Mouse (Mus musculus) heart, postnatal 10 days (tissue): ENCODE data around the gene Slc12a4. TPM values are rescaled to one million over a fixed set of nuclear protein-coding genes. Genes with fewer than 3 reads are reported as not detected.
A peak's percentile ranks its signal among the peaks of the same experiment; 100 is the strongest.

Experiments
- DNase-seq, 2 experiments: peaks; one replicate each; pipeline ENCODE4 v3.0.0; 2021
- intact Hi-C: fragments of 180-260 bp; cut with DNase I; formaldehyde crosslinking; loops from one replicate; pipeline ENCODE4 v1.15.1; 2025
- total RNA-seq, 2 experiments: library from RNA; stranded (reverse); gene quantifications; 2 replicates each; pipeline ENCODE4 v1.2.3; 2021

The Slc12a4 gene
- total RNA-seq, 2 experiments from 2014 or later = 59.1 to 70.0 TPM

DNA sequence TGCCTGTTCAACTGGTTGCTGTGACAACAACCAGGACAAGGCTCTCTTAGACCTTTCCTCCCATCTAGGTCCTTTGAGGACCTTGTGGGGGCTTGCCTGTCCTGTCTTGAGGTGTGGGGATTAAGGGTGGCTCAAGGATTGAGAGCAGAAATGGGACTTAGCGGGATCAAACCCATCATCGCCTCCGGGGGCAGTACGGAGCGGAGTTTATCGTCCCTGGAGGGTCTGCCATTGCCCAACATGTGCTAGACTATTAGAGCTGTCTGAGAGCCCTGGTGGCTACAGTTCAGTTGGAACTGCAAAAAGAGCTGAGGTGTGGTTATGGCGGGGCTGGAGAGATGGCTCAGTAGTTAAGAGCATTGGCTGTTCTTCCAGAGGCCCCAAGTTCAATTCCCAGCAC, 9.5 kb upstream of the Slc12a4 start:
- no peak for DNase-seq
- intact Hi-C loops = no loop called here

DNA sequence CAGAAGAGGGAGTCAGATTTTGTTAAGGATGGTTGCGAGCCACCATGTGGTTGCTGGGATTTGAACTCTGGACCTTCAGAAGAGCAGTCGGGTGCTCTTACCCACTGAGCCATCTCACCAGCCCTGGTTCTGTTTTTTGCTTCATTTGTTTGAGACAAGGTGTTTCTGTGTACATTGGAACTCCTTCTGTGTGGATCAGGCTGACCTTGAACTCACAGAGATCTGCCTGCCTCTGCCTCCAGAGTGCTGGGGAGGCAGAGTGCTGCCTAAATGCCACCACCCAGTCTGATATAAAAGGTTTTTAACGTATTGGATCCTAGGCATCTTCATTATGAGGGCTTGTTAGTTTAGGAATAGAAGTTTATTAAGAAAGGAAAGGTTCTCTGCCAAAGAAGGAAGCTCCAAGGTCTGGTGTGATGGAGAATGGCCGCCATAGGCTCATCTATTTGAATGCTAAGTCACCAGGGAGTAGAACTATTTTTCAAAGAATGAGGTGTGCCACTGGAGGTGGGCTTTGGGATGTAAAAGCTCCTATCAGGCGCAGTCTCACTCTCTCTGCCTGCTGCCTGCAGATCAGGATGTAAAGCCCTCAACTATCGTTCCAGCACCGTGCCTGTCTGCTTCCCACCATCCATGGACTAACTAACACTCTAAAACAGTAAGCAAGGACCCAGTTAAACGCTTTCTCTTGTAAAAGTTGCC, 5.3 kb upstream of the Slc12a4 start:
- DNase-seq = no peak
- intact Hi-C loops = no loop called here

DNA sequence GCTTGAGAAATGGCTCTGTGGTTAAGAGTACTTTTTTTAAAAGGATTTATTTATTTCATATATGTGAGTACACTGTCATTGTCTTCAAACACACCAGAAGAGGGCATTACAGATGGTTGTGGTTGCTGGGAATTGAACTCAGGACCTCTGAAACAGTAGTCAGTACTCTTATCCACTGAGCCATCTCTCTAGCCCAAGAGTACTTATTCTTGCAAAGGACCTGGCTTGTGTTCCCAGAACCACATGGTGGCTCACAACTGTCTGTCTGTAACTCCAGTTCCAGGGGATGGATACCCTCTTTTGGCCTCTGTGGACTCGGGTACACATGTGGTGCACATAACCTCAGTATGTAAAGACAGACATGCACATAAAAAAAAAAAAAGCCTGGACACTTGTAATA, 3.5 kb upstream of the Slc12a4 start:
- intact Hi-C loops = no loop called here

DNA sequence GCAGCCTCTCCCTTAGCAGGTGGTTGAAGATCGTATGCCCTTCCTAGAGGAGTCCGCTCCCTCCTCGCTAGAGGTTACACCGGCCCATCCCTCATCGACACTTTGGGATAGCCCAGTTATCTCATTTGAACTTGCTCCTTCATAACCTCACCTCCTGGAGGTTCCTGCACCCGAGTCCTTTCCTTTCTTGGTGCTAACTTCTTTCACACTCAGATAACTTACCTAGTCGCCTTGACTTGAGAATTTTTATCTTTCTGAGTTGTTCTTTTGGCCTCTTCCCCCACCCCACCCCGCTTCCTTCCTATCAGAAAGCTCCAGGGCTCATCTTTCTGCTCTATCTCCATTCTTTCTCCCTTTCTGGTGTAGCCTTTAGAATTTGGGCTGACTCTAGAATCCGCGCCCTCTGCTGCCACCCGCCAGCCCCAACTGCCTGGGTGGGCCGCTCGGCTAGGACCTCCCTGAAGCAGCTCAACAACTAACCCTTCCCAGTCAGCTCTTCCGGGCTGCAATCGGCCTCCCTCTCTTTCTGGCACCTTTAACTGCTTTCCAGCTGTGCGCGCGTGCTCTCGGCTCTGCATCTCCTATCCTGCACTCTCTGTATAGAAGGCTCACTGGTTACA, 905 bp upstream of the Slc12a4 start:
- intact Hi-C loops = no loop called here
- peak; percentile 68 to 73 for DNase-seq

More for the DNA sequence above, 3.5 kb upstream of the Slc12a4 start:
- DNase-seq = no peak

DNA sequence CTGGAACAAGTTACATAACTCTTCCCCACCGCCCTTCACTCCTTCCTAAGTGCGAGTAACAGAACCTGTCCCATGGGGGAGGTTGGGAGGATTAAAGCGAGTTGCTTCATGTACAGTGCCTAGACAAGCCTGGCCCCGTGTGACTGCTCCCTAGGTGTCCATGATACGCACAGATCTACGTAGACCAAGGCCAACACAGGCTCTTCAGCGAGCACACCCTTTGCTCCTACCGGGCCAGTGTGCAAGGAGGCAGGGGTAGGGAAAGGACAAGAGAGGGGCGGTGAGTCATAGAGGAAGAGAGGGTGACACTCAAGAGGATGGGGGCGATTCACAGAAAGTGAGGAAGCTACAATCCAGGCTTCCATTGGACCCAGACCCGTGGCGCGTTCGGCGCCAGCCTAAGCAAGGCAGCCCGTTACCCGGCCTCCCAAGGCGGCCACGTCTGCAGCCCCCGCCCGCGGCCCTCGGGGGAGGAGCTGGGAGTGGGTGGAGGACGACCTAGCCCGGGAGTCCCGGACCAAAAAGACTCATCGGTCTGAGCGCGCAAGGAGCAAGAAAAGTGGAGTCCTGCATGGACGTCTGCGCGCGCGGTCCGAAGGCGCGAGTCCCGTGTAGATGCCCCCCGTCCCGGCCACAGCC, 512 bp downstream of the Slc12a4 start:
- intact Hi-C loops = loop anchor here (2.0 kb wide), 1 partner anchor 29 kb away; no protein-coding TSS in a partner anchor
- DNase-seq = peak; percentile 71 to 78

DNA sequence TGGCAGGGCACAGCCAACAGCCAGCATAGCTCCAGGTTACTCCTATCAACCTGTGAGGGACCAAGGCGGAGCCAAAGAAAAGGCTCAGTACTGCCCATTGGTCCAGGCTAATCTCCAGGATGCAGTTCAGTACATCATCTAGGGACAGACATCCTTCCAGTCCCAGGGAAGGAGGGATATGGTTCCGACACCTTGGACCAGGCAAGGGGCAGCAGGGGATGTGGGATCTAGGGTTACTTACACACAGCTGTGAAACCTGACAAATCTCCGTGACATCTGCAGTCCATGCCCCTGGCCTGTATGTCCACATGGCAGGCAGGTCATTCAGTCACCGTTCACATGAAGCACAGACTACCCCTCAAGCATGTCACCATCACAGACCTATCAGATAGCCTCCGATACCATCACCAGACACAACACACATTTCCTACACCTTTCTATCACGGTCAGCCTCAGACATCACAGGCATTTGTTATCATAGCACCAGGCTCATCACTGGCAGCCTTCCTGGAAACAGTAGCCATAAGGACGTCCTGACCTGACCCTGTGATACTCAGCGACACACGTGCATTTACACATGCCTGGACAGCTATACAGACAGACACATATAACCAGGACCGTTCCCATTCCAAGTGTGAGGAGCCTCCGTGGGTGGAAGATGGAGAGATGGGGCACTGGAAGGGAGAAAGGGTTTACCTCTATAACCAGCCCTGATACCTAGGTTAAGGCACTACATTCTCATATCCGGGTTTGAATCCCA, 1.2 kb downstream of the Slc12a4 start:
- intact Hi-C loops = loop anchor here (2.0 kb wide), 1 partner anchor 28 kb away; no protein-coding TSS in a partner anchor
- peak in 1 of 2 experiments; percentile 41 for DNase-seq

DNA sequence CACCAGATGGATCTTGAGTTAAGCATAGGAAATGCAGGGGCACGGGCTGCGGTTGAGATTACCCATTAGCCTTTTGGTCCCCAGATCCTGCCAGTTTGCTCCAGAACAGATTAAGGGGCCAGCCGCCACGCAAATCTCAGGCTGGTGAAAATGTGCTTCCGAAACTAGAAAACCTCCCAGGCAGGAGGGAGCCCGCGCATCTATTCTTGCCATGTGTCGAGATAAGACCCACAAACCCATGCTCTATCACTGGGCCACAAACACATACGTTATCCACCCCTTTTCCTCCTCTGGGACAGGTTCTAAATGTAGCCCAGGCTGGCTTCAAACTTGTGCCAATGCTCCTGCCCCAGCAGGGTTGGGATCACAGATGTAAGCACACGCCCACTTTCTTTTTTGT, 4.4 kb downstream of the Slc12a4 start:
- intact Hi-C loops = no loop called here
- DNase-seq = no peak

DNA sequence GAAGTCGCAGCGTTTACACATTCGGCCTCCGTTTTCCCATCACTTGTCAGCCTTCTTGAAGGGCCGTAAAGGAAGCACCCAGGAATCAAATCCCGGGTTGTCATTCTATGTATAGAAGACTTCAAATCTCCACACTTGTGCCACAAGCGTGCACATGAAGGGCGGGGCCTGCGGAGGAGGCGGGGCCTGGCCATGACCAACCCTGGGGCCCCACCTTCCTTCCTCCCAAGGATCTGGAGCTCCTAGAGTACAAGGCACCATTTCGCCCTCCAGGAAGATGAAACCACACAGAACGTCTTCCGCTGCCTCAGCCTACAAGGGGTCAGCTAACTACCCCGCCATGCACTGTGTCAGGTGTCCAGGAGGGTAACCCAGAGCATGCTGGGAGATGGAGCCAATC, 4.8 kb downstream of the Slc12a4 start:
- intact Hi-C loops = no loop called here
- no peak for DNase-seq

DNA sequence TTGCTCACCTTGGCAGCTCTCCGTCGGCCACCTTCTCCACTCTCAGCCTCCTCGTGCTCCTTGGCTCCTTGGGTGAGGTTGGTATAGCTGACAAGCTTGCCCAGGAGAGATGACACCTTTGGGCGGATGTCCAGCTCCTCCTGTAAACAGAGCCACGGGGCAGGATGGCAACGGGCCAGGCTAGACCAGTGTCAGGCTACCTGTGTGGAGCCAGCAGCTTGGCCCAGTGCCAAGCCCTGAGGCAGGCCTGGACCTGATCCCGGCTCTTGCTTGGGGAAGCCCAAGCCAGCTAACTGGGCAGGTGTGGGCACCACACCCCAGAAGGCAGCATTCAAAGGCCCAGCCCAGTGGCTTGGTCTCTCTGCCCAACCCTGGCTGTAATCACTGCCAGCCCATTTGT, 6.5 kb downstream of the Slc12a4 start:
- DNase-seq = peak; percentile 65 to 74
- intact Hi-C loops = no loop called here

DNA sequence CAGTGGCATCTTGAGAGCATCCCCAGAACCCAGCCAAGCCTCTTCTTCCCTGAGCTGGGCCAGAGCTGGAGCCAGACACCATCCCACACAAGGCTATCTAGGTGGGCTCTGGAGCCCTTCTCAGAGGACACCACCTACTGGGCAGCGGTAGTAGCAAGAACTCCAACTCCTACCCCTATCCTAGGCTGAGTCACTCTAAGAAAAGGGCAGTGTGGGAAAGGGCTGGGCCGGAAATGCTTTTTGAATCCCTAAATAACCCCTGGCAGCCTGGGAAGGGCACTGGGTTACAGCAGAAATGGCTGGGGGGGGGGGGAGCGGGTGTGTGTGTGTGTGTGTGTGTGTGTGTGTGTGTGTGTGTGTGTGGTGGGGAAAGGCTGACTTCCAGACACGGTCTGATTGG, 8.1 kb downstream of the Slc12a4 start:
- DNase-seq = peak; percentile 79
- intact Hi-C loops = no loop called here

DNA sequence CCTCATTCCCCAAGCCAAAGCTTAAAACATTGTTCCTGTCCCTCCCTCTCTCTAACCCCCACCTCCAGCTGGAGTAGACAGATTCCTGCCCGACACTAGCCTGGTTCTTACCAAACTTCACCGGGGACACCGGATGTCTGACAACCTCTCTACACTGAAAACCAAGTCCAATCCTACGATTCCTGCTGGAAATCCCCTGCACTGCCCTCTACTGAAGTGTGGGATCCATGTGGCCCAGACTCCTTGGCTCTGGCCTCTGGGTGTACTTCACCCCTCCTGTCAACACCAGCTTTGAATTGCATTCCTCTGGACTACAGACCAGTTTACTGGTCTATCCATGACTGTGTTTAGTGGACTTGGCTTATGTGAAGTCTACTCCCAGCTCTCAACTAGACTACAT, 9.3 kb downstream of the Slc12a4 start:
- DNase-seq = peak; percentile 64 to 79
- intact Hi-C loops = no loop called here

DNA sequence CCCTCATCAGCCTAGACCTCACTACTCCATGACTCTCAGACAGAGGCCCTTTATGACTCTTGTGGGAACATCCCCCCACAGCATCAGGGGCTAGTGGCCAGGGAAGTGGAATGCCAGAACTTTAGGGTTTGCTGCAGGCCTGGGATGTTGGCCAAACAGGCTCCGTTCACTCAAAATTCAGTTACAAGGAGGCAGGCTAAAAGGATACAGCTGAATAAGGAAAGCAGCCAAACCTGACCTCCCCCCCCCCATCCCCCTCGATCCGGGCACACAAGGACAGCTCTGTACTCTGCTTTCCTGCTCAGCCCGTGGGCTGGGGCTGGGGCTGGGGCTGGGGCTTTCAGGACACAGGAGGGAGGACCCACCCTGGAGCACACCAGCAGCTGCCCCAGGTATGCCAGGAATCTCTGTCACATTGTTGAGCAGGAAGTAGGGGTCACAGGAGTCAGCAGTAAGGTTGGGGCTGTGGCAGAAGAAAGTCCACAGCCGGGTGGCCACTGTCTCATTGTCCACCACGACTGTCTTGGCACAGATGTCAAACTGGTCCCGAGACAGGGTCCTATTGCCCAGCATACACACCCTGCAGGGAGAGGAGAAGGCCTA, 14.7 kb downstream of the Slc12a4 start:
- intact Hi-C loops = no loop called here
- peak; percentile 84 for DNase-seq

DNA sequence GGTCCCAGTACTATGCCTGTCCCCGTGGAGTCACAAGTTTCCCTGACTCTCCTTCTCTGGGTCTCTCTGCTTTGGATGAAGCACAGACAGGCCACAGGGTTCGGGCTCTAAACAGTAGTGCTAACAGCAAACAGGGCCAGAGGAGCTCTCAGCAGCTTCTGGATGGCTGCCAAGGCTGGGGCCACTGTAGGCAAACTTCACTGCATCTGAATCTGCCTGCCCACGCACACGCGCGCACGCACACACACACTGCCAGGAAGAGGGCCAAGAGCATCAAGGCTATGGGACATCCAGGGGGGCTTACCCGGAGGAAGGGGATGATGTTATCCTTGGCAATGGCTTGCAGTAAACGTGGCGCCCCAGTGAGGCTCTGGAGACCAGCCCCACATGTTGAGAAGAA, 16.5 kb downstream of the Slc12a4 start:
- DNase-seq = peak; percentile 73 to 76
- intact Hi-C loops = no loop called here

DNA sequence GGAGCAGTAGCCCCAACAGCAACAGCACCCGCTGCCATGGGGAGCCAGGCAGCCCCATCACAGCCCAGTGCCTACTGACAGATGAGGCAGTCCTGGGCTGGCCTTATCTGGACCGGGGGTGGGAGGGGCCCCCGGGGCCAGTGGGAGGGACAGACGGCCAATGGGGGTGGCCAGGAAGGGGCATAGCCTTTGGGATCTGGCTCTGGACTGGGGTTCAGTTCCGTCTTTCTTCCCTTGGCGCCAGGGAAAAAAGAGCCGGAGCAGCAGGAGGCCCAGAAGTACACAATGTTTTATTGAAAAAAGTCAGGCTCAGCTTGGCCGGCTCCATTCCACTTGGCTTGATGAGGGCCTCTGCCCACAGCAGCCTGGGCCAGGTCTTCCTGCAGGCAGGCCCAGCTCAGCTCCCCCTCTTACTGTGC, 22.6 kb downstream of the Slc12a4 start, which contains the start of gene Lcat:
Gene Lcat (minus strand): TSS at position 62 of the 419 bp plus-strand sequence.
- DNase-seq = no peak
- intact Hi-C loops = no loop called here

DNA sequence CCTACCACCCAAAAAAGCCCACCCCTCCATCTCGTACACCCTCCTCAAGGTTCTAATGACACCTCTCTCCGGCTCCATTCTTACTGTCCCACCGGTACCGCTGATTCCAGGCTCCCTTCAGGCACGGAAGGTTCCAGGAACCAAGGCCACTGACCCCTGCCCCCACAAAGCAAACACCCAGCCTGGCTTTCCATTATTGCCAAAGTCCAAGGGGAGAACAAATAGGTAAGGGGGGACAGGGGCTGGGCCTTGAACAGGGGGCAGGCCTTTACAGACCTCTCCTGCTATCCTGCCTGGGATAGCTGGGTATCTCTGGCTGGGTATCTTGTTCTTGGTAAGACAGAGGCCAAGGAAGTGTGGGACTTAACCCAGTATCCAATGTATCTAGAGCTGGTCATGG, 23.4 kb downstream of the Slc12a4 start:
- intact Hi-C loops = no loop called here
- DNase-seq = no peak

DNA sequence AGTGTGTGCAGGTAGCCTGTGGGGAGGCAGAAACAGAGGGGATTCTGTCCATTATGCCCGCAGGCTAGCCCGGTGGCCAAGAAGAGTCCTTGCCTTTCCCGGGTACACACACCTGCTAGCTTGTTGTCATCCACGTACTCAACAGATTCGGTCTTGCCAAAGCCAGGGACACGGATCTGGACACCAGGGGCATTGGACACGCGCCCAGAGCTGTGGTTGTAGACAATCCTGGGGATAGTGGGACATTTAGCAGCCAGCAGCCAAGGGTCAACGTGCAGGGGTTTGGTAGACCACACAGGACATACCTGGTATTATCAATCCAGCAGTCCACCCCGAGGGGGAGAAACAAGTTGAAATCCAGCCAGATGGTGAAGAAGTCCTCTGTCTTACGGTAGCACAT, 23.9 kb downstream of the Slc12a4 start:
- intact Hi-C loops = no loop called here
- no peak for DNase-seq

DNA sequence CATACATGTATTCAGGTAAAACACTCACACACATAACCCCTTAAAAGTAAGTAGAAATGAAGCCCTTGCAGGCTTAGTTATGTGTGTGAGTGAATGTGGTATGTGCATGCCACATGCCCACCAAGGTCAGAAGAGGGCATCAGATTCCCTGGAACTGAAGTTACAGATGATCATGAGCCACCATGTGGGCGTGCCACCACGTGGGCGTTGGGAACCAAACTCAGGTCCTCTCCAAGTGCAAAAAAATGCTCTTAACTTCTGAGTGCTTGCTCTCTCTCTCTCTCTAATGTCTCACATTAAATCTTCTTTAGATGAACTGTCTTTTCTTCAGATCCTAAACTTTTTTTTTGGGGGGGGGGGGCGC, 27.6 kb downstream of the Slc12a4 start, which contains the start of gene Psmb10:
Gene Psmb10 (minus strand): TSS at position 139 of the 364 bp plus-strand sequence.
- peak; percentile 61 to 66 for DNase-seq
- intact Hi-C loops = no loop called here

DNA sequence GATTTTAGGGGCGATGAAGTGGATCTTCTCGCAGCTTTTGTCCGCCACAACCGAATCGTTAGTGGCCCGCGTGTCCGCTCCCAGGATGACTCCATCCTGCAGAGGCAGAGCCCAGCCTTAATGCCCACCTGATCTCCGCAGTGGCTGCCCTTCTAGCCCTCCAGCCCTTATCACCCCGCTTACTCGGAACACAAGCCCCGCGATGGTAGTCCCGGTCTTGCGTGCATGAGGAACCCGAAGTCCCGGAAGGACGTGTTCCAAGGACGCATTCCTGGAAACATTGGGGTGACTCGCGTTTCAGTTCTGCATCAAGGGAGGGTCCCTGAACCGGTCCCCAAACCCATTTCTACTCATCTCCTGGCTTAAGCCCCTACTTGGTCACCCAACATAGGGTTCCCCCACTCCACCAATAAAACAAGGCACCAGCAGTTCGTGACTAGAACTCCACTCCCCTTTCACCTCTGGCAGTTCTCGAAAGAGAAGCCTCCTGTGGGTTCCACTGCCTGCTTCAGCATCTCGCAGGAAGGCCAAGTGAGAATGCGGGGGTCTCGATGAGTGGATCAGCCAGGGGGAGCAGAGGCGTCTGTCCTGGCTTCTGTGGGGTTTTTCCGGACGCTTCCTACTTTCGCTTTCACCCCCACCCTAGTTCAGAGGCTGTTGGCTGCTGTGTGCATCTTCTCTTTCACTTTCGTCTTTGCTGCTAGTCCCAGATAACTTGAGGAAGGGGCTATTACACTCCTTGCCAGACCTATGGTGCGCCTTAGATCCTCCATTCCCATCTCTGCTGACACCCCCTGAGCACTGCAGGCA, 28.2 kb downstream of the Slc12a4 start:
- DNase-seq = peak; percentile 64 to 74
- intact Hi-C loops = loop anchor here (2.0 kb wide), 1 partner anchor 27 kb away; no protein-coding TSS in a partner anchor

DNA sequence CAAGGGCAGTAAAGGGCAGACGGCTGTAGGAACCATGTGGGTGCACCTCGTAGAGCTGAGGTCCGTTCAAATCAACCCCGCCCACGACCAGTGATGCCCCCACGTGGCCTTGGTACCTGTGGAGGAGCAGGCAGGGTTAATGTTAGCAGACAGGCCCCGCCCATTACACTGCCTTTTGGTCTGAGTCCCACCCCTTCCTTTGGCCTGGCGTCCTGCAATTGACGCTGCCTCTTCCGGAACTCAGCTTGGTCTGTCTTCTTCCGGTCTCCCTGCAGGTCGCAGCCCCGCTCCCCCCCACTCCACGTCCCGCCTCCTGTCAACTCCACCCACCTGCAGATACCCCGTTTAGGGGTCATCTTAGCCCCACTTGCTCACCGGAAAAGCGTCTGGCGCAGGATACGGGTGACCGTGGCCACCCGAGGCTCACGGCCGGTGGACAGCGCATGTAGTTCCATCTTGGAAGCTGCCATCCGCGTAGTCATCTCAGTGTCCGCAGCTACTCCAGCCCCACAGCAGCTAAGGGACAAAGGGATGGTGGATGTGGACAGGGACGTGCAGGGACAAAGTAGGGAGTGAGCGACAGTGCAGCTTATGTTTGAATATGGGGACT, 28.9 kb downstream of the Slc12a4 start:
- peak; percentile 93 for DNase-seq
- intact Hi-C loops = loop anchor here (2.0 kb wide), 1 partner anchor 28 kb away; no protein-coding TSS in a partner anchor
